Mouse (Mus musculus): ENCODE results near the gene Haspin. TPM values are rescaled to one million over a fixed set of nuclear protein-coding genes. Genes with fewer than 3 reads are reported as not detected.

Haspin gene
- total and polyA plus RNA-seq, 3 experiments, result 15.7 to 27.0 (median 18.6) TPM

DNA sequence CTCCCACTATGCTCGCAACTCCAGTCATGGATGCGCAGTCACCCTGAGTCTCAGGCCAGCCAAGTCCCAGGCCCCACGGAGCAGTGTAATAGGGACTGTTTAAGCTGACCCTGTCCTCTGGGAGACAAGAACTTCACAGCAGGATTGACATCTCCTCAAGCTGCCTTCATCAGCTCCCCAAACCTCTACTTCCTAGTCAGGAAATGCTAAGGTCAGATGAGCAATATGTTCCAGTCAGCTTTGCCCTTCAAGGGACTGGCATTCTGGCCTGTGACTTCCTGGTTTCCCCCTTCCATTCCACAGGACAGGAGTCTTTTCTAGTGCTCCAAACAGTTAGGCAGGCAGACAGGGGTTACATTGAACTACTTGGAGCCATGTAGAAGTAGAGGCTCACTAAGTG, 28.2 kb downstream of the Haspin start:
- no peaks in the 10 kb centered on the region for H3K27me3 ChIP-seq (replicated peaks)
- no peak overlapping the region for H3K4me3 ChIP-seq (replicated peaks in 1 of 3; ENCODE audit: low read depth in 2 of 3, low read length in 2 of 3, poor library complexity in 1 of 3)
- TF ChIP-seq PAX5 (IDR thresholded peaks at IDR 0.05; ENCODE audit: low read length) (no peak), TCF12 (IDR thresholded peaks at IDR 0.05; ENCODE audit: low read depth, low read length) (no peak), MXI1 (IDR thresholded peaks at IDR 0.05; ENCODE audit: low read depth, low read length) (no peak), MAFK (IDR thresholded peaks at IDR 0.05; ENCODE audit: insufficient replicate concordance, low read length) (0 out of 2 replicates have a peak, but pooled peaks have one; percentile 20), POLR2AphosphoS2 (IDR thresholded peaks at IDR 0.05; ENCODE audit: low read depth, low read length) (no peak), RAD21 (IDR thresholded peaks at IDR 0.05; ENCODE audit: low read depth, low read length) (no peak), E2F4 (IDR thresholded peaks at IDR 0.05; ENCODE audit: insufficient replicate concordance, low read depth, low read length) (no peak), UBTF (IDR thresholded peaks at IDR 0.05; ENCODE audit: low read depth, low read length) (no peak), JUND (conservative IDR thresholded peaks at IDR 0.05; ENCODE audit: low read depth, low read length) (peak; percentile 22; the same call in 1 of the 2 replicates), IRF4 (IDR thresholded peaks at IDR 0.05; ENCODE audit: low read depth, low read length) (no peak), KAT2A (IDR thresholded peaks at IDR 0.05; ENCODE audit: insufficient replicate concordance, low read length) (no peak), ELF1 (IDR thresholded peaks at IDR 0.05; ENCODE audit: low read depth, low read length) (peak; percentile 41; the same call in 1 of the 2 replicates), SMC3 (IDR thresholded peaks at IDR 0.05; ENCODE audit: low read depth, low read length) (no peak)
- H3K9me3 ChIP-seq (replicated peaks; ENCODE audit: low read length), result no peaks in the 10 kb centered on the region
- no peaks in the 10 kb centered on the region for H3K36me3 ChIP-seq (replicated peaks in 1 of 2; ENCODE audit: control insufficient read depth in 1 of 2, insufficient read depth in 1 of 2, low read length in 1 of 2)
- no peak overlapping the region for H3K4me2 ChIP-seq (ENCODE audit: insufficient read depth, low read depth, poor library complexity, severe bottlenecking)
- H3K4me1 ChIP-seq (ENCODE audit: control insufficient read depth in 1 of 2, insufficient read depth in 2 of 2), result peaks cover 0 to 24% of the 10 kb centered on the region in 2 experiments; a peak in 2 of 4 replicates
- dilution Hi-C loops (cut with MboI; ENCODE audit: extremely low pct_ligation_motif_present, extremely low pct_unique_long_range_greater_than_20kb, low sequenced_read_pairs), result no loop called here
- H3K79me2 ChIP-seq (replicated peaks; ENCODE audit: control insufficient read depth, extremely low read depth, insufficient read depth, poor library complexity, severe bottlenecking), result no peaks in the 10 kb centered on the region
- DNase-seq (ENCODE audit: extremely low read depth), result peak; percentile 31
- in situ Hi-C loops (cut with MboI; ENCODE audit: low pct_ligation_motif_present, low pct_unique_long_range_greater_than_20kb, low sequenced_read_pairs), result loop anchor here (5.0 kb wide), 1 partner anchor 38 kb away; no protein-coding TSS in a partner anchor
- no peak overlapping the region for H3K9ac ChIP-seq (ENCODE audit: insufficient read depth, low read depth)
- no peak overlapping the region for H3K27ac ChIP-seq (ENCODE audit: insufficient read depth, low read depth)

DNA sequence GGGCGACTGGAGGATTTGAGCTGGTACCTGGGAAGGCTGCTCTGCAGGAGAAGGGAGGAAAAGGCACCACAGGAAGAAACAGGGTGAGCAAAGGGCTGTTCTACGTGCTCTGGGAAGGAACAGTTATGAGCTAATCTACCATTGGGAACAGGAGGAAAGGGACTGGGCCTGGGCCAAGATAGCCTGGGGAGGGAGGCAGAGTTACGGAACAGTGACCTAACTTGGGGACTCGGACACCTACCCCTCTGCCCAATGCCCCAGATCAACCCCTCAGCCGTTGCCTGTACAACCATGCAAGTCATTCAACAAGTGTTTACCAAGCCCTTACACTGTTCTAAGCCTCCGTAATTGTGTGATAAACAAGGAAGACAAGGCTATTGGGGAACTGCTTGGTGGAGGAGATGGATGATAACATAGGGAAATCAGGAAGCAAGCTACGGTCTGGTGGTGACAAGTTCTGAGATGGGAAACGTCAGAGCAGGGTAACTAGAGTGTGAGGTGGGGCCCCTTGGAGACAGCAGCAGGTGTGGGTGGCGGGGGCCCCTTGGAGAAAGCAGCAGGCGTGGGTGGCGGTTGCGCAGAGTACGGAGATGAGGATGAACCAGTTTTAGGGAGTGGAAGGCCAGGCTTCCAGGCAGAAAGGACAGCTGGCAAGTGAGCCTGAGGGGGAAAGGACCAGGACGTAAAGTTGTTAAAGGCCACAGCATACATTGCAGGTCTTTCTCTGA, 29.0 kb downstream of the Haspin start:
- no peaks in the 10 kb centered on the region for H3K27me3 ChIP-seq (replicated peaks)

More for the DNA sequence above, 29.0 kb downstream of the Haspin start:
- Histone ChIP-seq H3K79me2 (replicated peaks; ENCODE audit: control insufficient read depth, extremely low read depth, insufficient read depth, poor library complexity, severe bottlenecking) (no peaks in the 10 kb centered on the region), H3K27ac (ENCODE audit: insufficient read depth, low read depth) (no peak overlapping the region), H3K9me3 (replicated peaks; ENCODE audit: low read length) (no peaks in the 10 kb centered on the region), H3K9ac (ENCODE audit: insufficient read depth, low read depth) (no peak overlapping the region), H3K4me2 (ENCODE audit: insufficient read depth, low read depth, poor library complexity, severe bottlenecking) (no peak overlapping the region), H3K36me3 (replicated peaks in 1 of 2; ENCODE audit: control insufficient read depth in 1 of 2, insufficient read depth in 1 of 2, low read length in 1 of 2) (no peaks in the 10 kb centered on the region), H3K4me1 (ENCODE audit: control insufficient read depth in 1 of 2, insufficient read depth in 2 of 2) (peaks cover 0 to 24% of the 10 kb centered on the region in 2 experiments; a peak in 2 of 4 replicates), H3K4me3 (replicated peaks in 1 of 3; ENCODE audit: low read depth in 2 of 3, low read length in 2 of 3, poor library complexity in 1 of 3) (no peak overlapping the region)
- TF ChIP-seq NRF1 (IDR thresholded peaks at IDR 0.05; ENCODE audit: low read depth, low read length), result no peak
- TF ChIP-seq ZNF384 (IDR thresholded peaks at IDR 0.05; ENCODE audit: low read depth, low read length), result no peak
- TF ChIP-seq TCF12 (IDR thresholded peaks at IDR 0.05; ENCODE audit: low read depth, low read length), result no peak
- no peak for TF ChIP-seq JUN (IDR thresholded peaks at IDR 0.05; ENCODE audit: insufficient read depth, low read depth, low read length)
- TF ChIP-seq SMC3 (IDR thresholded peaks at IDR 0.05; ENCODE audit: low read depth, low read length), result no peak
- TF ChIP-seq ELF1 (IDR thresholded peaks at IDR 0.05; ENCODE audit: low read depth, low read length), result no peak
- no peak for TF ChIP-seq MXI1 (IDR thresholded peaks at IDR 0.05; ENCODE audit: low read depth, low read length)
- no peak for TF ChIP-seq RAD21 (IDR thresholded peaks at IDR 0.05; ENCODE audit: low read depth, low read length)
- no peak for TF ChIP-seq MAX (IDR thresholded peaks at IDR 0.05; ENCODE audit: low read length)
- no peak for TF ChIP-seq E2F4 (IDR thresholded peaks at IDR 0.05; ENCODE audit: insufficient replicate concordance, low read depth, low read length)
- TF ChIP-seq USF1 (IDR thresholded peaks at IDR 0.05; ENCODE audit: low read depth, low read length), result no peak
- DNase-seq (ENCODE audit: extremely low read depth), result no peak
- dilution Hi-C loops (cut with MboI; ENCODE audit: extremely low pct_ligation_motif_present, extremely low pct_unique_long_range_greater_than_20kb, low sequenced_read_pairs), result no loop called here
- in situ Hi-C loops (cut with MboI; ENCODE audit: low pct_ligation_motif_present, low pct_unique_long_range_greater_than_20kb, low sequenced_read_pairs), result loop anchor here (5.0 kb wide), 1 partner anchor 37 kb away; no protein-coding TSS in a partner anchor

All from CH12.LX (cell line).